Mouse (Mus musculus) bone marrow, adult 2 months (tissue): ENCODE results near the gene Pdxk. TPM values are rescaled to one million over a fixed set of nuclear protein-coding genes. Genes with fewer than 3 reads are reported as not detected.
"Not testable (repeated sequence)": the region's sequence is repeated elsewhere in the genome, so short reads cannot be mapped to it uniquely, and the experiment has no call there.

ENCODE experiments used
- H3K27ac ChIP-seq: fragments of 200-500 bp; 2 replicates; pipeline ENCODE4 v1.5.1; 2012; ENCODE audit warnings: low read depth, mild to moderate bottlenecking, control low read depth, inconsistent platforms, low read length; ENCODE audit not compliant: control insufficient read depth, poor library complexity, insufficient read depth
- H3K4me1 ChIP-seq: fragments of 200-500 bp; 2 replicates; pipeline ENCODE4 v1.6.1; 2011; ENCODE audit warnings: low read length; ENCODE audit not compliant: control insufficient read depth, insufficient read depth
- H3K4me3 ChIP-seq: fragments of 200-500 bp; replicated peaks from 2 replicates; pipeline ENCODE3; 2011; ENCODE audit warnings: mild to moderate bottlenecking, low read depth, low read length, control low read depth; ENCODE audit not compliant: control insufficient read depth
- CTCF ChIP-seq: fragments of 200-500 bp; IDR thresholded peaks from 2 replicates; pipeline ENCODE4 v1.5.1; 2011; ENCODE audit warnings: low read length, control low read depth; ENCODE audit not compliant: control insufficient read depth, insufficient read depth
- POLR2A ChIP-seq: fragments of 200-500 bp; IDR thresholded peaks from 2 replicates; pipeline ENCODE4 v1.6.1; 2011; ENCODE audit warnings: low read depth, mild to moderate bottlenecking, control low read depth, low read length, borderline replicate concordance; ENCODE audit not compliant: control insufficient read depth
- WGBS: fragments of 180-500 bp; shearing (Covaris S2); methylation state at CpG from one replicate; pipeline ENCODE4 v1.1.7; 2018; 5-methylcytosine and 5-hydroxymethylcytosine counted together
- polyA plus RNA-seq: library from polyadenylated mRNA; stranded (reverse); fragments of >200 nt; gene quantifications from 2 replicates; pipeline ENCODE4 v1.2.4, GENCODE M21; 2011; ENCODE audit warnings: low replicate concordance; ENCODE audit not compliant: missing spikeins, insufficient read depth, insufficient read length

Gene Pdxk
- 2.2 and 3.3 TPM in 2 replicates for polyA plus RNA-seq

- Histone ChIP-seq H3K4me3 (peak within 1 kb of the TSS; percentile 83), H3K27ac (peak within 1 kb of the TSS; percentile 77), H3K4me1 (peaks cover 1% of the 10 kb centered on the region; the same call in 1 of the 2 replicates)
- TF ChIP-seq POLR2A (peak; percentile 15; the same call in 1 of the 2 replicates), CTCF (0 out of 2 replicates have a peak, but pooled peaks have one; percentile 2)
- WGBS = under 1% methylated on average over 35 of the region's 35 CpGs
These were observed at the start of gene Pdxk for GRCm38 (mm10) chr10:78464792-78465207. Pdxk (minus strand) TSS chr10:78464975.

- TF ChIP-seq CTCF (no peak), POLR2A (no peak)
- Histone ChIP-seq H3K27ac (no peak overlapping the region), H3K4me3 (no peak overlapping the region), H3K4me1 (no peaks in the 10 kb centered on the region)
- WGBS = 76% methylated on average over 6 of the region's 6 CpGs
These were observed 38.4 kb upstream of the Pdxk start for GRCm38 (mm10) chr10:78502986-78503733.

GRCm38 (mm10) chr10:78487431-78488086, 22.8 kb upstream of the Pdxk start:
- Histone ChIP-seq H3K4me3 (no peak overlapping the region), H3K27ac (no peak overlapping the region), H3K4me1 (no peaks in the 10 kb centered on the region; the same call in 1 of the 2 replicates)
- 16% methylated on average over 26 of the region's 26 CpGs for WGBS
- TF ChIP-seq CTCF (peak; percentile 96), POLR2A (peak; percentile 19; the same call in 1 of the 2 replicates)

GRCm38 (mm10) chr10:78486871-78487270, 22.1 kb upstream of the Pdxk start:
- no peak overlapping the region for H3K4me3 ChIP-seq
- no peaks in the 10 kb centered on the region; the same call in 1 of the 2 replicates for H3K4me1 ChIP-seq
- H3K27ac ChIP-seq = no peak overlapping the region
- 59% methylated on average over 5 of the region's 5 CpGs for WGBS
- TF ChIP-seq POLR2A (no peak), CTCF (no peak)

GRCm38 (mm10) chr10:78485369-78485768, 20.6 kb upstream of the Pdxk start:
- not testable (repeated sequence) for H3K27ac ChIP-seq
- 66% methylated on average over 2 of the region's 2 CpGs for WGBS

GRCm38 (mm10) chr10:78481928-78482499, 17.2 kb upstream of the Pdxk start:
- Histone ChIP-seq H3K4me3 (peak overlapping the region; percentile 60), H3K27ac (peak overlapping the region; percentile 58), H3K4me1 (peaks cover 2% of the 10 kb centered on the region; the same call in 1 of the 2 replicates)
- 1% methylated on average over 35 of the region's 35 CpGs for WGBS
- TF ChIP-seq CTCF (peak; percentile 28; the same call in 1 of the 2 replicates), POLR2A (peak; percentile 67; the same call in 1 of the 2 replicates)

More at GRCm38 (mm10) chr10:78485369-78485768, 20.6 kb upstream of the Pdxk start:
- not testable (repeated sequence) for H3K4me3 ChIP-seq, H3K4me1 ChIP-seq

GRCm38 (mm10) chr10:78480954-78481927, 16.5 kb upstream of the Pdxk start:
- 11% methylated on average over 21 of the region's 21 CpGs for WGBS
- Histone ChIP-seq H3K4me3 (peak overlapping the region; percentile 60), H3K27ac (peak overlapping the region; percentile 58), H3K4me1 (peaks cover 2% of the 10 kb centered on the region; the same call in 1 of the 2 replicates)
- TF ChIP-seq POLR2A = no peak
- TF ChIP-seq CTCF = no peak
